Mouse (Mus musculus): ENCODE measurements around the gene Slc6a12.

Gene Slc6a12

GRCm38 (mm10) chr6:121412558-121413297, 69.9 kb downstream of the Slc6a12 start:
- no peak for DNase-seq (ENCODE audit: low read depth, low spot score)
